Mouse (Mus musculus) thymus, postnatal 4 days (tissue): ENCODE results near the gene Arhgef15.
A peak's percentile ranks its signal among the peaks of the same experiment; 100 is the strongest.
"Not testable (repeated sequence)": the region's sequence is repeated elsewhere in the genome, so short reads cannot be mapped to it uniquely, and the experiment has no call there.

ENCODE experiments used
- DNase-seq: peaks from one replicate; pipeline ENCODE4 v3.0.0; 2021

The Arhgef15 gene

DNA sequence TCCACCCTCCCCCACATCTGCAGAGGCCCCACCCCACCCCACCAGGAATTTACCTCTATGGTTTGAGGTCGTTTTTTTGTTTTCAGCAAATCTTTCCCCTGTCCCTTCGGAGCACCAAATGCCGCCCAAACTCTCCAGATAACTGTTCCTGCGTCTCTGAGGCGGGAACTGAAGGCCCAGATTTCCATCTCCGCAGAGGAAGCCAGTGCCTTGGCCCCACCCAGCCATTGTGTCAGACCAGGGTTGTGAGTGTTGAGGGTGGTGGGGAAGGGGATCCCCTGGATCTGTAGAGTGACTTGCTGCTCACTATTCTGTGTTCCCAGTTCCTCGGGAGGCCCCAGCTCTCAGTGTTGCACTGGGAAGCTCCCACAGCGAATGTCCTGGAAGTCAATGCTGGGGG lies at the start of gene Arhgef15:
TSS of gene Arhgef15 (minus strand) at position 173 of the 400 bp plus-strand sequence.
- no peak for DNase-seq

DNA sequence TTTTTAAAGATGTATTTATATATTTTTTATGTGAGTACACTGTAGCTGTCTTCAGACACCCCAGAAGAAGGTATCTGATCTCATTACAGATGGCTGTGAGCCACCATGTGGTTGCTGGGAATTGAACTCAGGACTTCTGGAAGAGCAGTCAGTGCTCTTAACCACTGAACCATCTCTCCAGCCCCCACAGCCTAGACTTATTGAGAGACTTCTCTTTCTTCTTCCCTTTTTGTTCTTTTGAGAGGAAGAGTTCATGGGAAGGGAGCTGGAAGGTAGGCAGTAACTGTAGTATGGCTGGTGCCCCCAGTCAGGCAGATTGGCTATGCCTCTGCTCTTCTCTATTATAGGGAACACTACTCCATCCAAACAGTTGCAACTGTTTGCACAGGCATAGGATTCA lies 49.3 kb upstream of the Arhgef15 start:
- DNase-seq, result not testable (repeated sequence)

DNA sequence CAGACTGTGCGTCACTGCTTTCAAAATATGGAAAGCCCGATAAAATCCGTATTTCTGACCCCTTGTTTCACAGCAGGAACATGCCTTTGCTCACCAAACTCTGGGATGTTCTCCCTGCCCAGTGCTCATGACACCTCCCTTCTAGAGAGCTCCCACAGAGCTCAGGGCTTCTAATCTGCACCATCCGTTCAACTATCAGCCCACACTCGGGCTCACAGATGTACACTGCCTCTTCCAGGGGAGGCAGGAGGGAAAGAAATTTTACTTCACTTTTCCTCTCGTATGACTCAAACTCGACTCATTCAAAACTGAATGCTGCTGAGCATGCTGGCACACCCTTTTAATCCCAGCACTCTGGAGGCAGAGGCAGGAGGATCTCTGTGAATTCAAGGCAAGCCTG lies 47.9 kb upstream of the Arhgef15 start:
- DNase-seq, result no peak

DNA sequence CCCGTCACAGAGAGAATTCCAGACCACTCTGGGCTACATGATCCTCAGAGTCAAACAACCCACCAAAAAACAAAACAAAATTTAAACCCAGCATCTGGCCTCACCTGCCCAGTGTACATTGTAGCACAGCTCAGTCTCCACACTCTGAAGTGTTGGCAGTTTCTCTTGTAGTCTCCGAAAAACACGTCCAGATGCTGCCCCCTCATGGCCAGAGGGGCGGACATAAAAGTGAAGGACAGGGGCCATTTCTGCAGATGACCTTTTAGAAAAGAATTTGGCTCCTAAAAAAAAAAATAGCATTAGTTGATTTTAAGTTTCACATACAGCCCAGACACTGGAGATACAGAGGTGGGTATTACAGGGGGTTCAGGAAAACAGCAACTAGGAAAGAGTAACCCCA lies 46.3 kb upstream of the Arhgef15 start:
- no peak for DNase-seq

DNA sequence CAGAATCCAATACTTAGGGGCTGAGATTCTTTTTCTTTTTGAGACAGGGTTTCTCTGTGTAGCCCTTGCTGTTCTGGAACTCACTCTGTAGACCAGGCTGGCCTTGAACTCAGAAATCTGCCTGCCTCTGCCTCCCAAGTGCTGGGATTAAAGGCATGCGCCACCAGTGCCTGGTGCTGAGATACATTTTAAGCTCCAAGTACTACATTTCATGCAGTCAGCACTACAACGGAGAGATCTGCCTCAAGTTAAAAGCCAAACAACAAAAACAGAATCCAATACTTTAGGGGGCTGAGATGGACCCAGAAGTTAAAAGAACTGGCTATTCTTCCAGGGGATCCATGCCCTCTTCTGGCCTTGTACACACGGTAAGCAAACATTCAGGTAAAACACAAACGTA lies 45.5 kb upstream of the Arhgef15 start:
- DNase-seq, result not testable (repeated sequence)

DNA sequence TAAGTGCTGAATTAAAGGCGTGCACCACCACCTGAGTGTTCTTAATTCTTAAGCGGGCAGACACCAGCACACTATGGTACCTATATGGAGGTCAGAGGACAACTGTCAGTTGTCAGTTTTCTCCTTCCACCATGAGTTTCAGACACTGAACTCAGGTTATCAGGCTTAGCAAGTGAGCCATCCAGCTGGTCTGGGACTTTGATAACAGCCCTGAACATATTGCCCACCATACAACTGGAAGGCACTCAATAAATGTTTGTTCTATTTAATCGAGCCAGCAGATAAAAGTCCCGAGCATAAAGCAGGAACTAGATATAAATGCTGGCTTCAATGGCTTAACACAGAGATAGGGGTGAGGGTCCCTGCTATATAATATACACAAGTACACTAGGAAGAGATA lies 39.8 kb upstream of the Arhgef15 start:
- no peak for DNase-seq

DNA sequence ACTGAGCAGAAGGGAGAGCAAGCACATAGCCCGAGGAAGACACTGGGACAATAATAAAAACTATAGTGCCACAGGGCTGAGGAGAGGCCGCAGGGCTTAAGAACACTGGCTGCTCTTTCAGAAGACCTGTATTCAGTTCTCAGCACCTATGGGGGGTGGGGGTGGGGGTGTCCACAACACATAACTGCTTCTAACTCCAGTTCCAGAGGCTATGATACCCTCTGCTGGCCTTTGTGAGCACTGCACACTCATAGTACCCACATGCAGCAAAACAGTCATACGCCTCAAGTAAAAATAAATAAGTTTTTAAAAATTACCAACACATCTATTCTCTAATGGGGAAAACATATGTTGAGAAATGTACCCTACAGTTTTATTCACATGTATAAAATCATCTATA lies 37.1 kb upstream of the Arhgef15 start:
- peak; percentile 56 for DNase-seq

DNA sequence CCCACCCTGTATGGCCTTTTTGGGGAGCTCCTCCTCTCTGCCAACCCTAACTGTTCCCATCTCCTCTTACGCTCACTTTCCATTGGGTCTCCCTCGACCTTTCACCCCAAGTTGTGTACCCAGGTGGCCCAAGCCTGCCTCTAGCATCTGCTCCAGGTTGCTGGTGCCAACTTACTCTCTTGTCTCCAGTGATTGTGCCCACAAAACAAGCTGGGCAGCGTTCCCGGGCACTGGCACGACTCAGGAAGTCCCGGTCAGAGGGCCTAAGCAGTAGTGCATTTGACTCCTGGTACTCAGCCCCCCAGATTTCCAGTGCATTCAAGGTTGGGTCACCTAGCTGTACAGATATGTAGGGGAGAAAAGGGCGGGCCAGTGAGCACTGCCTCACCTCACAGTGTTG lies 35.8 kb upstream of the Arhgef15 start:
- no peak for DNase-seq

DNA sequence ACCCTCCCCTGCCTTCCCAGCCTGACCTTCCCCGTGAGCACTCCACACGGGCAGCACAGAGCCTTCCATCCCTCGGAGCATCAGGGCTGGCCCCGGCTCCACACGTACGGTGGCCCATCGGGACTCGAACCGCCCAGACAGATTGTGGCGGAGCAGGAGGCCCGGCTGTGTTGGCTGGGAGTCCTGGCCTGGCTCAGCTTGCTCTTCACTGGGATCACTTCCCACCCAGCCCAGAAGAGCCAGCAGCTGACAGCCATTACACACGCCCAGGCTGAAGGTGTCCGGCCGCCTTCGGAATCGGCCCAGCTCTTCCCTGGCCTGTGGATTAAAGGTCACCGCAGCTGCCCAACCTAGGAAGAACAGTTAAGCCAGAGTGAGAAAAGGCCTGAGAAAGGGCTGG lies 31.1 kb upstream of the Arhgef15 start:
- no peak for DNase-seq

DNA sequence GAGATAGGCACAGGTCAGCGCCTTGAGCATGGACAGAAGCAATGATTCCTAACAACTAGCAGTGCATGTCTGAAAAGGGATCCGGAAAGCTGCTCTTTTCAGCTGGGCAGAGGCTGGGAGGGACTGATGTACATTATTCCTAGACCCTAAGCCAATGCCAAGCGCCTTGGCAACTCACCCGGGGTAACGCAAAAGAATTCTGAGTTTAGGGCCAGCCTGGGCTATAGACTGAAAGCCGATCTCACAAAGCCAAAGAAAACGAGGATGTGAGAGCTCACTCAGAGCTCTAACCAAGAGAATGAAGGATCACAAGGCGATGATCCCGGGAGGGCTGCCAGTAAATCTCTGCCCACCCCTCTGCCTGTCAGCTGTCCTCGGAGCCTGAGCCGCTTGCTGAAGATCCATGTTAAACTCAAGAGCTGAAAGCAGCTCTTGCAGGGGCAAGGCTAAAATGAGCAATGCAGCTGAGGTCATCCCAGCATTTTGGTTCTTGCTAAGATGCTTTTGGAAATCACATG lies 30.1 kb upstream of the Arhgef15 start:
- DNase-seq, result no peak

DNA sequence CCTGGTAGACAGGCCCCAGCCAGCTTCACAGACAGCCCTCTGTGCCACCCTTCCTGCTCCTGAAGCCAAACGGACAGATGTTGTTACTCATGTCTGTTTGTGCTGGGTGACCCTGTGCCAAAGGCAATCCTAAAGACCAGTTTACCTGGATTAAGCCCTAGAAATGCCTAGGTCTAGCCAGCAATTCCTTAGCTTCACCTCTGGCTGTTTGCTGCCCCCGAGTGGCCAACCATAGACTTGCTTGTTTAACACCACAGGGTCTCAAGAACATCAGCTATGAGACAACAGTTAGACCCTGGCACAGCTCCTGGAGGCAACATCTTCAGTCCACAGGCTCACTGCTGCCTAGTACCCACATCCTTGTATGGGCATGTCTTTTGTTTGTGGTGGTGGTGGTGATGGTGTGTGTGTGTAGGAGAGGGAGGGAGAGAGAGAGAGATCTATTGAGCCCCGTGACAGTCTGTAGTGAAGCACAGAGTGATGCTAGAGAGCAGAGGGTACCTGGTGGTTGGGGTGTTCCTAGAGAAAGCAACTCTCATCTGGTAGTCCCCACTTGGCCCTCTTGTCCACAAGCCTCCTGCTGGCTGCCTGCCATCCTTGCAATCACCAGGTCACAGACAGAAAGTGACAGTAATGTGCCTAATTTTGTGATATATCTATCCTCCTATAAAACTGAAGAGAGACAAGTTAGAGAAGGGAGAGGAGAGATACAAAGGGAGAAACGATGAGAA lies 25.5 kb upstream of the Arhgef15 start:
- DNase-seq, result peak; percentile 90

DNA sequence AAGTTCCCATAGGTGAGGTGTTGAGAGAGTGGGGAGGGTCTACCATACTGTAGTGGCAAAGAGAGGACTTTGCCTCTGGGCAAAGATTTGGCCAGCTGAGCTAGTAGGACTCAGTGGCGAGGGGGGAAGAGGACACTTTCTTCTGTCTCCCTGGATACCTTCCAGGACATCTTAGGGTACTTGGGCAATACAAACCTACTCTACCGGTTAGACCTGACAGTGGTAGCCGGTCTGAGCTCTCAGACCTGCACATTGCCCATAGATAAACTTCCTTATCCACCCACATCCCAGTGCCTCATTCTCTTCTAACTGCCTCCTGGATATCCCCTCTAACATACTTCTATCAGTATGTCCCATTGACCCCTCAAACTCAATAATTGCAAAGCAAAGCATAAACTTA lies 23.6 kb upstream of the Arhgef15 start:
- no peak for DNase-seq

DNA sequence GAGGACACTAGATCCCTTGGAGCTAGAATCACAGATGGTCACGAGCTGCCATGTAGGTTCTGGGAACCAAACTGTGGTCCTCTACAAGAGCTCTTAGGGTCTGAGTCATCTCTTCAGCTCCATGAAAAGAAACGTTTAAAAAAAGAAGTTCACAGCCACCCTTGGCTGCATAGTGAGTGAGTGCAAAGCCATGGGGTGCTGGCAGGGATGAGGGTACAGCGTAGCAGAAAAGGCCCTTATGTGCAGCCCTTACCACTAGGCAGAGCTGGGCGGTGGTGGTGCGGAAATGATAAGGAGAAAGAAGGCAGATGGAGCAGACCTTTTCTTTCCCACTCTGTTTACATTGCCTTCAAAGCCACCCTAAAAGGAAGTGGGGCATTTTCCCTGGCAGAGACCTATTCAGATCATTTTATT lies 22.0 kb upstream of the Arhgef15 start:
- no peak for DNase-seq

DNA sequence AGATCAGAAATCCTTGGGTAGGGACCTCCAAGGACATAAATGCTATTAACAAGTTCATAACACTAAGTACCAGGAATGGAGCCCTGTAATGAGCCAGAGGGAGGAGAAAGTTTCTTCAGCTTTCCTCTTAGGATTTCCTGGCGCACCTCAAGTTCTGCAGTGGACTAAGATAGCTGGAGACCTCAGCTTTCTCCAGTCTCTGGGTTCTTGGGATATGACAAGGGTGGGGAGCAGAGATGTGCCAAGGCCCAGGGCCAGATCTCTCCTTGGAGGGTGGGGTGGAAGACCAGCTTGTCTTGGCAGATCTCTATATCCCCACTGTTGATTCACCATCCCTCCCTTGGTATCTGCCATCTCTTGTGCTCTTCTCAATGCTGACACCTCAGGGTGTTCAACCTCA lies 18.3 kb upstream of the Arhgef15 start:
- DNase-seq, result no peak

DNA sequence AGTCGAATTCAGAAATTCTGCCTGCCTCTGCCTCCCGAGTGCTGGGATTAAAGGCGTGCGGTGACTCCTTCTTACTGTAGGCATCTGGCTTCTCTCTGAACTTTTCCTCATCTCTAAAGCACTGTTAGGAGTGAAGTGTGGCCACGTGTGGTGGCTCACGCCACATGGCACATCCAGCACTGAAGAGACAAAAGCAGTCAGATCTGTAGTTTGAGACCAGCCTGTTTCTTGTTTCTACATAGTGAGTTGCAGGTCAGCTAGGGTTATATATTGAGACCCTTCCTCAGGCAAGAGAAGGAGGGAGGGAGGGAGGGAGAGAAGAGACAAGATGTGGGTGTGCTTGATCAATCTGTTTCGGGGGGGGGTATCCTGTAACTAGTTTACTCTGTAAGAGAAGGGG lies 17.8 kb upstream of the Arhgef15 start, which contains the start of gene Rangrf:
TSS of gene Rangrf (minus strand) at position 101 of the 400 bp plus-strand sequence.
- DNase-seq, result no peak

DNA sequence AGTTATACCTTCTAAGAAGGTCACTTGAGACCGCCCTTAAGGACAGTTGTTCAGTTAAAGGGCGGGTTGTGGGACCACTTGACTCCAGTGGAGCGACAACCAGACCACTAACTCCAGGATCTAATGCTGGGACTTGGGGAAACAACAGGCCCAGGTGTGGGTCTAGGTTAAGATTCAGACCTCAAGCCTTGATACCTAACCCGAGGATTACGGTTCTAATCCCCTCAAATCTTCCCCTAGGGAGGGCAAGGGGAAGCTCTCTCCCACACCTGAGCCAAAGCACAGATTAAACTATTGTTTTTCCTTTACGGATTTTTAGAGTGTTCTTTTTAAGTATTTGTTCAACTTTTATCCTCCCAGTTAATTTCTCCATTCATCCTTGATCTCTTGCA lies 16.8 kb upstream of the Arhgef15 start:
- DNase-seq, result no peak

DNA sequence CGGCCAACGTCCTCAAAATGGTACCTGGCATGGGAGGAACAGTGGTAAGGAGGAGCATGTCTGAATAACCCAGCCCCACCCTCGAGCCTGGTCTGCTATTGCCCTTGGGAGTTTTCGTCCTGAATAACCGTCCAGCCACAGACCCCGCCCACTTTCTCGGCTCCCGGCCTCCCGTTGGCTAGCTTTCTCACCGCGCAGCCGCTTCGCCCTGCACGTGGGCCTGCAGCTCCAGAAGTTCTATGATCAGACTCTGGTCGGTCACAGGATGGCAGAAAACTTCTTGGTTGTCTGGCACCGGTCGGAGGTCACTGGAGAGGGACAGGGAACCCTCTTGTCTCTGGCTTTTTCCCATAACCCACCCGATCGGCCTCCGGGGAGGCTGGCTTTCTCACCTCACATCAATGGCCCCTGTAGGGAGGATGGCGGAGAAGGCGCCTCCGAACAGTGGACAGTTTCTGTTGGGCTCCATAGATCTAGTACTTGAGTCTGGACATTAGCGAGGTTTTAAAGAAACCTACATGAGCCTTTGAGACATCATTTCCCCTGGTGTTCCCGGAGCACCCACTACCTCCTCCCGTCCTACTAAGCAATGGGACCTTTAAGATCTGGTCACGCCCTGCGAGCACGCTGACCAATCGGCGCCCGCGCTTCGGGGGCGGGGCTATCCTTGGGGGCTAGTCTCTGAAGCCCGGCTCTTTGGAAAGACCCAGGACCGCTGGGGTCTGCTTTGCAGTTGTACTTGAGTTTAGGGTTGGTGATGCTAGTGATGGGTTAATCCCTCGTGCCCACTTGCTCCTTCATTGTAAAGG lies 16.2 kb upstream of the Arhgef15 start:
- DNase-seq, result peak; percentile 87

DNA sequence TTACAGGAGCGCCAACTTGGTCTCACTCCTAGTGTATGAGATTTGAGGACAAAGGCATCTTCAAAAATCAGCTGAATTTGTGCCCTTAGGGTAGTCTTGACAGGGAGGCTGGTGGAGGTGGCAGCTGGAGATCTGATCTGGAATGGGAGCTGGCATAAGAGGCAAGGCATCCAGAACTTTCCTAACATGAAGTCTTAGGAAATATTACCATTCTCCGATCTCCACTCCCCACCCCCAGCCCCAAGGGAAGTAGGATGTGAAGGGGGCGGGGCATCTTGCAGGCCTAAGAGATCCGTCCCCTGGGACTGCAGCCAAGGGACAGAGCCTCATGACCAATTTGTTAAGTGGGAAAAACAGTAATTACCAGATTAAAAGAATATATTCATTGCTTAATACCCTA lies 13.0 kb upstream of the Arhgef15 start:
- no peak for DNase-seq

DNA sequence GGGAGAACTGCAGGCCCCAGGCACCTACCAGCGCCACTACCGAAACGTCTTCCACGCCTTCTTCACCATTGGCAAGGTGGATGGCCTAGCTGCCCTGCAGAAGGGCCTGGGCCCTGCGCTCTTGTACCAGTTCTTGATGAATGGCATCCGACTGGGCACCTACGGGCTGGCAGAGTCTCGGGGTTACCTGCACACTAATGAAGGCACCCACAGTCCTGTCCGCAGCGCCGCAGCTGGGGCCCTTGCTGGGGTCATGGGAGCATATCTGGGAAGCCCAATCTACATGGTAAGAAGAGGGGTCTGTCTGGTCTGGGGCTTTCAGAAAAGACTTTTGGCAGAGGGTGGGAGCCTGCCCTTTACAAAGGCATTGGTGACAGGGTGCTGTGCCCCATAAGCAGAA lies 11.5 kb upstream of the Arhgef15 start:
- DNase-seq, result no peak

DNA sequence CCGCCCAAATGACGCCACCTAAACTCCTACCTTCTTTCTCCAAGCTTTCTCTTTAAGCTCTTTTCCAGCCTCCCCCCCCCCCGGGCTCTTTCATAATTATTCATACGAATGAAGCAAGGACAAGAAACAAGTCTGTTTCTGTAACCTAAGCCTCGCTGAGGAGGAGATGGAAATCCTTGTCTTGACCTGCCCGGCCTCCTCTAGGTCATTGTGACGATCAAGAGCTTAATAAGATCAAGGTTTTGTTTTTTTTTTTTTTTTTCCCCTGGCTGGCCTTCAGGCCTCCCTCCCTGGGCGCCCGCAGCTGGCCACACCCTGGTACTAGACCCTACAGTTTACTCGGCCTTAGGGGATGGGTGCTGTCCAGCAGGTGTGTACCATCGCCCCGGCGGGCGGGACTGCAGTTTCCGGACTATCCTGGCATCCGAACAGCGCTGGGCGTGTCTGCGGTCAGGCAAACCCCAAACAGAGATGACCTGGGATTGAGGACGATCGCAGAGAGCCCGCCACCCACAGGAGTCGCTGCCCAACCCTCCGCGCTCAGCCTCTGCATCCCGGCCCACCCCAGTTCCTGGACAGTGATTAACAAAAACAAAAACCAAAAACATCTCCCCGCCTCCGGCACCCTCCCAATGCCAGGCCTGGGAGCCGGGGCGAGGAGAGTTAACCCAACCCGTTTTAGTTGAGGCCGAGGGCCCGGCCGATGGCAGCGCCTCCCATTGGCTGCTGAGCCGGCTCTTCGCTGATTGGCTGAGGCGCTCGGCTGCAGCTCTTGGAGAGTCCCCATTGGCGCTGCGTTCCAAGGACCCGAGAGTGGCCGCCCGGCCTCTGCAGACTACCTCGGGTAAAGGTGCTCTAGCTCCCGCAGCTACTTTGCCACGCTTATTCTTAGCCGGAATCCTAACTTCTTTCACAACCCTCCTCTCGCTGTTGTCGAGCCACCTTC lies 10.3 kb upstream of the Arhgef15 start, which contains the start of gene Slc25a35:
TSS of gene Slc25a35 (plus strand) at position 795 of the 946 bp plus-strand sequence.
- peak; percentile 91 for DNase-seq

DNA sequence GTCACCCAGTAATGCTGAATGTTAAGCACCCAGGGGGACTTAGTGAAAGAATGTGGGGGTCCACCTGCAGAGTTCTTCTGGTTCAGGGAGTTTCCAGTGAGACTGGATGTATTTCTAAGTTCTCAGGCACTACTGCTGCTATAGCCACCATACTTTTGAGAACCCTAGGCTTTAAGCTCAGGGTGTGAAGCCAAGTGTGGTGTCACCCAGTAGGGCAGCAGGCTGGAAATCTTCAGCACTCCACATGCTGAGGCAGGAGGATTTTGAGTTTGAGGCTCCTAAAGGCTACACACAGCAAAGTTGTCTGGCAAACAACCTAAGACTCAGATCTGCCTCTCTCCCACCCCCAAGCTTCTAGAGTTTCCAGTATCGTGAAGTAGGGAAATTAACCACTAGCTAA lies 9.3 kb upstream of the Arhgef15 start:
- no peak for DNase-seq

DNA sequence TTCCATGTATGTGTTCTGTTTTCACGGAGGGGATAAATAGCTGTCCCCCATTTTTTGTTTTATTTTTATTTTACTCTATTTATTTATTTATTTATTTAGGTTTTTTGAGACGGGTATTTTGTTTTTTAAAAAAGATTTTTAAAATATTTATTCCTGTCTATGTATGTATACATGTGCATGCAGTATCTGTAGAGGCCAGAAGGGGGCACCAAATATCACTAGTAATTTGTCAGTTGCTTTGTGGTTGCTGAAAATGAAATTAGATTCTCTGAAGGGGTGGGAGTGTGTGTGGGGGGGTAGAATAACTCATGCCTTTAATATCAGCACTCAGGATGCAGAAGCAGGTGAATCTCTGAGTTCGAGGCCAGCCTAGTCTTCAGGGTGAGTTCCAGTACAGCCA lies 8.6 kb upstream of the Arhgef15 start:
- DNase-seq, result peak; percentile 82

DNA sequence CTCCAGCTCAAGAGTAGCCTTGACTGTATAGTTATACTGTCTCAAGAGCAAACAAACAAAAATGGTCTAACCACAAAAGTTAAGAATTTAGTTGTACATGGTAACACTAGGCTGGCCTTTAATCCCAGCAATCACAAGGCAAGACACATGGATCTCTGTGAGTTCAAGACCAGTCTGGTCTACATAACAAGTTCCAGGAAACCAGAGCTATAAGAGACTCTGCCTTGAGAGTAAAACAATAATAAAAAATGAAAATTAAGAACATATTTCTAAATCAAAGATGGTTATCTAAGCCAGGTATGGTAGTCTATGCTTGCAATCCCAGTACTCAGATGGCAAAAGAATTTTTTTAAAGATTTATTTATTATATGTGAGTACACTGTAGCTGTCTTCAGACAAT lies 7.8 kb upstream of the Arhgef15 start:
- no peak for DNase-seq
